Mouse (Mus musculus): ENCODE measurements at regions not wholly inside any gene's neighbourhood (a gene's known extent, or its start where the extent isn't known, plus 50 kb on each side); places are given as distances from the start of the nearest gene placed in this dataset.

DNA sequence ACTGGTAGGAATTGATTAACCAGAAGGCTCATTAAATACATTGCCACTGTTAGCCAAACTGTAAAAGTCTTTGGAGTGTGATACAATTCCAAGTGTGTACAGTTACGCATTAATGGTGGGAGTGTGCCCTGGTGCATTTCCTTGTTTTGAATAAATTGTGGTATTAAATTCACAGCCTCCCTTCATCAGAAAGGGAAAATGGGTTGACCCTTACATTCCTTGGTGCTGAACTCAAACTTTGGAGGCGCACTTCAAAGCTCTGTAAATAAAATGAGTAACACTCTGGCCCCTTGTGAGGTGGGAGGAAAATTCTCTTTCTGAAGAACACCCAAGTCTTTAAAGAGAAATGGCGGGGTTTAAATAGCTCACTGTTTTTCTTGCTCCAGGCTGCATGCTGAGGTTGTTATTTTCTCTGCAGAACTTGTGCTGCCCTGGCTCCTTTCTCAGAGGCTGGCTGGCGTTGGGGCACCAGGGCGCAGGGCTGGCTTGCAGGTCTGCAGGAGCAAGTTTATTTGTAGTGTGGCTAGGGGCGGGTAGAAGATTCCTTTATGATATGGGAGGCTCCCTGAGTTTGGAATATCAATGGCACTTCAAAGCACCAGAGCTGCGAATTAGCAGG, 266.7 kb downstream of the Gpat3 start:
- TF ChIP-seq POLR2A (IDR thresholded peaks at IDR 0.05; ENCODE audit: control insufficient read depth, low read depth, low read length) (no peak), CTCF (IDR thresholded peaks at IDR 0.05; ENCODE audit: control insufficient read depth, insufficient read depth, insufficient replicate concordance, low read depth, low read length) (no peak)
